In the genomic region with DNA sequence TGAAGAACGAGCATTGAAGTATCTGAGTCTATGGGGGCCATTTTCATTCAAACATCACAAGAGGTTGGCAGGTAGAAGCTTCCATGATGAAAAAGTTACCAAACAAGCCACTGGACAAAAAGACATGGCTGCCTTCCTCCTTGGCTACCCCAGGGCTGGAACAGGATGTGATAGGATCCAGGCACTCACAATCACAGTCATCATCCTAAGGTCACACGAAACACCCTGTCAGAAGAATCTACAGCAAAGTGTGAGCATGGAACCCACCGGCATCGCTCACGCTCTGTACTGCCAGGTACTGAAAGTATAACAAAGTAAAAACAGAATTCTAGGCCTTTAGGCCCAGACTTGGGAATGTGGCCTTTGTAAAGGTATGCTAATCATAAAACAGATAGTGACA, we compare ENCODE assay signal across 21 mouse cellular contexts. TPM values are rescaled to one million over a fixed set of nuclear protein-coding genes. Genes with fewer than 3 reads are reported as not detected.
DNase-seq lines count a peak whose midpoint lies in the region.
"Had no signal": no experiment of that assay in that cellular context is flagged by ENCODE, and none has a peak within 500 bp of the region (broad histone marks: within the 10 kb centered on the region; RNA-seq: fewer than 3 reads in every experiment).

No protein-coding gene starts in this region.

- 90% methylated on average over 5 of the region's 5 CpGs for WGBS in heart, embryonic 10.5 days

- intact Hi-C loops in heart, postnatal 14 days (cut with DNase I), result no loop called here

- peaks cover 13% of the 10 kb centered on the region for H3K27me3 ChIP-seq in heart, embryonic 10.5 days (ENCODE audit: insufficient read depth, poor library complexity, severe bottlenecking)
- H3K27me3 ChIP-seq: embryonic facial prominence, embryonic 13.5 days; embryonic facial prominence, embryonic 15.5 days; forebrain, embryonic 12.5 days; Patski had no signal

- DNase-seq in heart, embryonic 10.5 days (ENCODE audit: low spot score), result peak; percentile 41
- no peak for DNase-seq in heart, postnatal 14 days
- peak; percentile 65 for DNase-seq in R1 (ENCODE audit: low read depth, low spot score)
- DNase-seq in layer of hippocampus, adult 8-10 months (ENCODE audit: low spot score in 2 of 2), result no peak
- no peak for DNase-seq in embryo, embryonic 11 days
- DNase-seq: adrenal gland, adult 8-10 months; adrenal gland, postnatal 14 days; adrenal gland, postnatal 36 days; cerebellum, adult 11-12 months; cerebellum, adult 2 months; cerebellum, adult 9-10 months; cerebellum, postnatal 10 days; cerebellum, postnatal 25 days had no signal

- no peaks in the 10 kb centered on the region for H3K9me3 ChIP-seq in heart, embryonic 10.5 days
- H3K9me3 ChIP-seq: embryonic facial prominence, embryonic 13.5 days; embryonic facial prominence, embryonic 15.5 days; forebrain, embryonic 10.5 days; forebrain, embryonic 12.5 days; G1E had no signal

- no peak overlapping the region for H3K4me3 ChIP-seq in heart, embryonic 10.5 days
- H3K4me3 ChIP-seq: embryonic facial prominence, embryonic 13.5 days; embryonic facial prominence, embryonic 15.5 days; erythroblast, embryonic 14.5 days; forebrain, embryonic 10.5 days; forebrain, embryonic 12.5 days had no signal

- peaks cover 3% of the 10 kb centered on the region; the same call in 1 of the 2 replicates for H3K4me1 ChIP-seq in heart, embryonic 10.5 days
- H3K4me1 ChIP-seq: forebrain, embryonic 10.5 days; forebrain, embryonic 12.5 days had no signal

- H3K27ac ChIP-seq in heart, embryonic 10.5 days, result no peak overlapping the region
- H3K27ac ChIP-seq: embryonic facial prominence, embryonic 13.5 days; embryonic facial prominence, embryonic 15.5 days; forebrain, embryonic 10.5 days; forebrain, embryonic 12.5 days had no signal

- no peaks in the 10 kb centered on the region for H3K36me3 ChIP-seq in heart, embryonic 10.5 days
- H3K36me3 ChIP-seq: embryonic facial prominence, embryonic 13.5 days; embryonic facial prominence, embryonic 15.5 days; forebrain, embryonic 10.5 days; forebrain, embryonic 12.5 days; G1E had no signal

RNA-seq across cellular contexts. Expression of a gene that starts 2.7 kb away (rescaled TPM):
- polyA plus RNA-seq in heart, embryonic 10.5 days (2016; fragmentation: Nextera tagmentation; extraction: Ambion mirVana), result 0.04 TPM in 1 of 2 replicates, not detected in the other
- total RNA-seq in heart, postnatal 14 days (2021), result 1 to 10 TPM in 1 of 2 experiments, under 1 TPM in 1; 0.29 to 1.5 TPM
- total RNA-seq in layer of hippocampus, adult 8-10 months (2022), result 1 to 10 TPM; 2.6 to 4.2 (median 3.1) TPM
- polyA plus RNA-seq: activated CD4-positive, CD25-positive, alpha-beta regulatory T cell, adult 4 months; erythroblast, embryonic 14.5 days; forebrain, embryonic 10.5 days; G1E had no signal

Comparison
In these comparisons a context has a peak if more than half of its experiments do, and no peak if none do; other contexts are left out.
1. DNase-seq: peak in heart, embryonic 10.5 days (single experiment) and R1 (single experiment); none in heart, postnatal 14 days (0 of 2), layer of hippocampus, adult 8-10 months (0 of 2) and embryo, embryonic 11 days (single experiment).